Mouse (Mus musculus): ENCODE data around the gene Tlr7. TPM values are rescaled to one million over a fixed set of nuclear protein-coding genes. Genes with fewer than 3 reads are reported as not detected.

The Tlr7 gene
- polyA plus RNA-seq (2015; fragmentation: Illumina TruSeq; extraction: RNeasy Lipid Tissue Mini Kit (QIAGEN cat#74804); ENCODE audit: insufficient read depth, low replicate concordance): 65.6 TPM

GRCm38 (mm10) chrX:167330399-167330798 is at the start of gene Tlr7:
Gene Tlr7 (minus strand): TSS chrX:167330558.

DNA sequence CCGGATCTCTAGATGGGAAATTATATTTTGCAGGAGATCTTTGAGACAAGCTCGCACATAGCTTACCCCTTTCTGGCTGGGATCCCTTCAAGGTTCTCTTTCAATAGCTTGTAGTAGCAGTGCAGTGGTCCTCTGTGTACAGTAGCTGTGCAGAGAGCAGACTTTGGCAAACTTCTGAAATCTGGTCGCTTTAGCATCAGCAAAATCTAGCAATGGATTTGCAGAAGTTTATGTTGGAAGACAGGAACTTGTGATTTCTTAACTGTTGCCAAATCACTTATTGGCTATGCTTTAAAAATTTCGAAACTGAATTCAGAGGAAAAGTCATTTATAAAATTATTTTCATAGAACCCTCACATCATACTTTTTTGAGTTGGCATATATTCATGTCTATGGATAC is 66.3 kb downstream of the Tlr7 start, which contains the start of gene Tlr8:
Tlr8 (minus strand) TSS at position 244 of the 400 bp plus-strand sequence.

Other genes with a start within 250 kb of the Tlr7 start
- 12,947 TPM for gene Tmsb4x, start 121.2 kb downstream of the Tlr7 start, polyA plus RNA-seq (2015; fragmentation: Illumina TruSeq; extraction: RNeasy Lipid Tissue Mini Kit (QIAGEN cat#74804); ENCODE audit: insufficient read depth, low replicate concordance)
- 16.1 TPM for gene Tlr8, start 66.2 kb downstream of the Tlr7 start, polyA plus RNA-seq (2015; fragmentation: Illumina TruSeq; extraction: RNeasy Lipid Tissue Mini Kit (QIAGEN cat#74804); ENCODE audit: insufficient read depth, low replicate concordance)
- 58.5 TPM for gene Prps2, start 52.2 kb upstream of the Tlr7 start, polyA plus RNA-seq (2015; fragmentation: Illumina TruSeq; extraction: RNeasy Lipid Tissue Mini Kit (QIAGEN cat#74804); ENCODE audit: insufficient read depth, low replicate concordance)

All from spleen, adult 10 weeks (tissue).